11 mouse cellular contexts compared by ENCODE assay signal in the genomic region with DNA sequence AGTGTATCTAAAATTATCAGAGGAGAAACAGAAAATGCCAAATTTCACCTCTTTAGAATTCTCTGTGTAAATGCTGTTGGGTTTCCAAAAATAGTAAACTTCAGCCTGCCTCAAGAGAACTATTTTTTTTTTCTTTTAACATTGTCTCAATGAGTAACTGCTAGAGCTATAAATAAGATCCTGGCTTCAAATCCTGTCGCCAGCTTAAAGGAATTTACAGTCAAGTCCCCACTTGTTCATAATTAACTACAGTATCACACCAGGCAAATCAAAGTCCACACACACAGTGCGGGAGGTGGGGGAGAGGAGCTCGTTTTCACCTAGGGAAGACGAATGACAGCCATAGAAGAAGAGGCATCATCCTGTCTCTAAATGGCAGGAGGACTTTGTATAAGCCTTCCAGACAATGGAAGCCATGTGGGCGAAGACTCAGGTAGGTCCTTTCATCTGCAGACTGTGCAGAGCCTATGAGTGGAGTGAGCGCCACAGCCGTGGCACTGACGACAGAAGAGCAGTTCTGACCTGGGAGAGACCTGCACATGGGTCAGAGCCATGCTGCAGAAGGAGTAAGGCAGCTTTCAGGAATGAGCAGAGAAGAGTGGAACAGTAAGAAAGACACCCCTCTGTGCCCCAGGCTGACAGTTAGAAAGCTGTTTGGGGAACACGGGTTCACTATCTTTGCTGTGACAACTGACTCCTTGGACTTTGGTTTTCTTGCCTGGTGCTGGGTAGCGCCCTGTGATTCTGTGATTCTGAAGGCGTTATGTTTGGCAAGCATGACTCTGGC. TPM values are rescaled to one million over a fixed set of nuclear protein-coding genes. Genes with fewer than 3 reads are reported as not detected.
DNase-seq lines count a peak whose midpoint lies in the region; ATAC-seq and TF ChIP-seq lines count a peak whose summit lies in the region.
"Had no signal": no experiment of that assay in that cellular context is flagged by ENCODE, and none has a peak within 500 bp of the region (broad histone marks: within the 10 kb centered on the region; RNA-seq: fewer than 3 reads in every experiment).

No protein-coding gene starts in this region.

- ATAC-seq in heart, embryonic 13.5 days (ENCODE audit: extremely low read depth, insufficient number of reproducible peaks, low FRiP score, low TSS enrichment): no peak
- ATAC-seq in embryonic facial prominence, embryonic 13.5 days (ENCODE audit: insufficient number of reproducible peaks, insufficient read depth, low FRiP score, low TSS enrichment, low read depth): no peak
- ATAC-seq in kidney, embryonic 15.5 days (replicated peaks; ENCODE audit: low FRiP score): peak; percentile 72
- no peak for ATAC-seq in liver, embryonic 14.5 days (ENCODE audit: insufficient read depth)

- H3K4me3 ChIP-seq in heart, embryonic 13.5 days: no peak overlapping the region
- no peak overlapping the region for H3K4me3 ChIP-seq in embryonic facial prominence, embryonic 13.5 days
- 0 out of 2 replicates have a peak overlapping the region, but pooled peaks have one; percentile 14 for H3K4me3 ChIP-seq in kidney, embryonic 15.5 days (replicated peaks)
- H3K4me3 ChIP-seq in liver, embryonic 14.5 days (ENCODE audit: insufficient read depth in 1 of 2, low read depth in 2 of 2, low read length in 2 of 2): peak overlapping the region; percentile 14 to 57

- 39% methylated on average over 11 of the region's 11 CpGs for WGBS in heart, embryonic 13.5 days
- 61% methylated on average over 11 of the region's 11 CpGs for WGBS in embryonic facial prominence, embryonic 13.5 days
- WGBS in kidney, embryonic 15.5 days: 38% methylated on average over 11 of the region's 11 CpGs
- WGBS in liver, embryonic 14.5 days (ENCODE audit: insufficient replicate concordance): 40% methylated on average over 11 of the region's 11 CpGs

- DNase-seq in heart, adult 8-10 months (ENCODE audit: low spot score): no peak
- DNase-seq in liver, embryonic 14.5 days (ENCODE audit: low read depth in 3 of 3, low spot score in 3 of 3): no peak
- no peak for DNase-seq in urinary bladder, postnatal 4 days (ENCODE audit: low spot score in 2 of 2)
- no peak for DNase-seq in thymus, postnatal 14 days
- no peak for DNase-seq in cerebellum, postnatal 25 days
- DNase-seq: adrenal gland, postnatal 14 days; cerebellum, adult 18-20 months had no signal

- H3K4me2 ChIP-seq in heart, embryonic 13.5 days: peak overlapping the region; percentile 16; the same call in 1 of the 2 replicates
- H3K4me2 ChIP-seq in embryonic facial prominence, embryonic 13.5 days: no peak overlapping the region
- H3K4me2 ChIP-seq in kidney, embryonic 15.5 days: peak overlapping the region; percentile 30
- peak overlapping the region; percentile 43 for H3K4me2 ChIP-seq in liver, embryonic 14.5 days (ENCODE audit: low read depth)

- H3K27me3 ChIP-seq in heart, embryonic 13.5 days (replicated peaks): peaks cover 4% of the 10 kb centered on the region
- H3K27me3 ChIP-seq in embryonic facial prominence, embryonic 13.5 days: no peaks in the 10 kb centered on the region
- H3K27me3 ChIP-seq in kidney, embryonic 15.5 days: no peaks in the 10 kb centered on the region; the same call in 1 of the 2 replicates
- no peaks in the 10 kb centered on the region for H3K27me3 ChIP-seq in liver, embryonic 14.5 days (ENCODE audit: control insufficient read depth, insufficient read depth, low read length)
- H3K27me3 ChIP-seq: Patski had no signal

- H3K36me3 ChIP-seq in heart, embryonic 13.5 days: no peaks in the 10 kb centered on the region
- no peaks in the 10 kb centered on the region for H3K36me3 ChIP-seq in embryonic facial prominence, embryonic 13.5 days
- no peaks in the 10 kb centered on the region for H3K36me3 ChIP-seq in kidney, embryonic 15.5 days
- no peaks in the 10 kb centered on the region for H3K36me3 ChIP-seq in liver, embryonic 14.5 days (replicated peaks; ENCODE audit: control insufficient read depth, insufficient read depth, low read depth)

- TF ChIP-seq EP300 in liver, embryonic 14.5 days (IDR thresholded peaks at IDR 0.05; ENCODE audit: low read depth): no peak

- peak overlapping the region; percentile 38; the same call in 1 of the 2 replicates for H3K27ac ChIP-seq in heart, embryonic 13.5 days (replicated peaks)
- peak overlapping the region; percentile 55 for H3K27ac ChIP-seq in embryonic facial prominence, embryonic 13.5 days
- H3K27ac ChIP-seq in kidney, embryonic 15.5 days: peak overlapping the region; percentile 66
- H3K27ac ChIP-seq in liver, embryonic 14.5 days: no peak overlapping the region

- no peaks in the 10 kb centered on the region for H3K9me3 ChIP-seq in heart, embryonic 13.5 days
- no peaks in the 10 kb centered on the region for H3K9me3 ChIP-seq in embryonic facial prominence, embryonic 13.5 days
- no peaks in the 10 kb centered on the region for H3K9me3 ChIP-seq in kidney, embryonic 15.5 days (replicated peaks)
- H3K9me3 ChIP-seq in liver, embryonic 14.5 days (ENCODE audit: control insufficient read depth, low read length): no peaks in the 10 kb centered on the region

- H3K9ac ChIP-seq in heart, embryonic 13.5 days: no peak overlapping the region
- H3K9ac ChIP-seq in embryonic facial prominence, embryonic 13.5 days: no peak overlapping the region
- no peak overlapping the region for H3K9ac ChIP-seq in kidney, embryonic 15.5 days
- H3K9ac ChIP-seq in liver, embryonic 14.5 days (replicated peaks): no peak overlapping the region

- no peak for TF ChIP-seq CTCF in liver, embryonic 14.5 days (IDR thresholded peaks at IDR 0.05; ENCODE audit: low read depth)

- peaks cover 36% of the 10 kb centered on the region for H3K4me1 ChIP-seq in heart, embryonic 13.5 days
- H3K4me1 ChIP-seq in embryonic facial prominence, embryonic 13.5 days: peaks cover 22% of the 10 kb centered on the region
- H3K4me1 ChIP-seq in kidney, embryonic 15.5 days: peaks cover 37% of the 10 kb centered on the region
- peaks cover 0 to 4% of the 10 kb centered on the region in 2 experiments; a peak in 2 of 4 replicates for H3K4me1 ChIP-seq in liver, embryonic 14.5 days (replicated peaks; ENCODE audit: control insufficient read depth in 2 of 2, insufficient read depth in 2 of 2, low read length in 1 of 2)

RNA-seq across cellular contexts. Expression of gene Nid2, which starts 43.2 kb away (rescaled TPM):
- 124 and 138 TPM in 2 replicates for polyA plus RNA-seq in heart, embryonic 13.5 days (2015; fragmentation: Nextera tagmentation; extraction: Ambion mirVana)
- total RNA-seq in heart, adult 8-10 months (2022): 10 to 100 TPM; 17.5 to 19.7 (median 18.4) TPM
- polyA plus RNA-seq in embryonic facial prominence, embryonic 13.5 days (2015; fragmentation: Nextera tagmentation; extraction: Ambion mirVana): 56.4 and 64.8 TPM in 2 replicates
- polyA plus RNA-seq in kidney, embryonic 15.5 days (2015; fragmentation: Nextera tagmentation; extraction: Ambion mirVana): 104 and 128 TPM in 2 replicates
- 5.0 and 6.2 TPM in 2 replicates for polyA plus RNA-seq in liver, embryonic 14.5 days (2012; rRNA removed)
- polyA plus RNA-seq in liver, embryonic 14.5 days (2014; fragmentation: Nextera tagmentation; extraction: Ambion mirVana): 10.6 and 11.4 TPM in 2 replicates

Comparison
In these comparisons a context has a peak if more than half of its experiments do, and no peak if none do; other contexts are left out.
1. H3K4me3 ChIP-seq: peak in kidney, embryonic 15.5 days (single experiment) and liver, embryonic 14.5 days (2 of 2); none in heart, embryonic 13.5 days (single experiment) and embryonic facial prominence, embryonic 13.5 days (single experiment).